Mouse (Mus musculus) liver, adult (tissue): Measurements from ENCODE around the gene Gprc5b.

Experiments used
- GATA4 ChIP-seq: IDR thresholded peaks from 2 replicates; pipeline ENCODE4 v1.6.1; 2014; ENCODE audit warnings: mild to moderate bottlenecking, low read length; ENCODE audit not compliant: insufficient replicate concordance

Gprc5b gene

GRCm38 (mm10) chr7:118976414-118977166, 18.4 kb downstream of the Gprc5b start:
- no peak for TF ChIP-seq GATA4

GRCm38 (mm10) chr7:118975837-118976236, 19.2 kb downstream of the Gprc5b start:
- TF ChIP-seq GATA4: no peak

- no peak for TF ChIP-seq GATA4
Observed at GRCm38 (mm10) chr7:118973377-118973776, 21.6 kb downstream of the Gprc5b start.

- no peak for TF ChIP-seq GATA4
Observed at GRCm38 (mm10) chr7:118972306-118972705, 22.7 kb downstream of the Gprc5b start.

- no peak for TF ChIP-seq GATA4
Observed at GRCm38 (mm10) chr7:118971499-118971898, 23.5 kb downstream of the Gprc5b start.

- TF ChIP-seq GATA4: no peak
Observed at GRCm38 (mm10) chr7:118968870-118969269, 26.1 kb downstream of the Gprc5b start.

- TF ChIP-seq GATA4: no peak
Observed at GRCm38 (mm10) chr7:118965198-118965597, 29.8 kb downstream of the Gprc5b start.

GRCm38 (mm10) chr7:118964777-118965176, 30.2 kb downstream of the Gprc5b start:
- no peak for TF ChIP-seq GATA4

- TF ChIP-seq GATA4: no peak
Observed at GRCm38 (mm10) chr7:118959209-118959608, 35.8 kb downstream of the Gprc5b start.

- TF ChIP-seq GATA4: no peak
Observed at GRCm38 (mm10) chr7:118956616-118957246, 38.3 kb downstream of the Gprc5b start.

- no peak for TF ChIP-seq GATA4
Observed at GRCm38 (mm10) chr7:118954968-118955367, 40.0 kb downstream of the Gprc5b start.

GRCm38 (mm10) chr7:118953626-118954282, 41.3 kb downstream of the Gprc5b start:
- no peak for TF ChIP-seq GATA4

- TF ChIP-seq GATA4: no peak
Observed at GRCm38 (mm10) chr7:118949749-118950148, 45.3 kb downstream of the Gprc5b start.

- TF ChIP-seq GATA4: no peak
Observed at GRCm38 (mm10) chr7:118948677-118949282, 46.2 kb downstream of the Gprc5b start.

- no peak for TF ChIP-seq GATA4
Observed at GRCm38 (mm10) chr7:118947241-118947640, 47.8 kb downstream of the Gprc5b start.

- no peak for TF ChIP-seq GATA4
Observed at GRCm38 (mm10) chr7:118944884-118945283, 50.1 kb downstream of the Gprc5b start.

- no peak for TF ChIP-seq GATA4
Observed at GRCm38 (mm10) chr7:118943170-118943569, 51.8 kb downstream of the Gprc5b start.
